Mouse (Mus musculus) kidney, adult 18-20 months (tissue): ENCODE data around the gene Foxj2.
A peak's percentile ranks its signal among the peaks of the same experiment; 100 is the strongest.

Experiments
- DNase-seq: peaks from one replicate; pipeline ENCODE4 v3.0.0; 2021

Gene Foxj2

GRCm38 (mm10) chr6:122879141-122879735 is 59.5 kb downstream of the Foxj2 start:
- DNase-seq = no peak

GRCm38 (mm10) chr6:122879781-122880505 is 60.2 kb downstream of the Foxj2 start:
- DNase-seq = peak; percentile 37

GRCm38 (mm10) chr6:122881287-122881686 is 61.6 kb downstream of the Foxj2 start:
- no peak for DNase-seq

GRCm38 (mm10) chr6:122883603-122884002 is 63.9 kb downstream of the Foxj2 start:
- no peak for DNase-seq

- DNase-seq = no peak
Observed at GRCm38 (mm10) chr6:122889599-122889998, 69.9 kb downstream of the Foxj2 start.

GRCm38 (mm10) chr6:122892442-122893049 is 72.8 kb downstream of the Foxj2 start:
- DNase-seq = peak; percentile 50
